In the genomic region with DNA sequence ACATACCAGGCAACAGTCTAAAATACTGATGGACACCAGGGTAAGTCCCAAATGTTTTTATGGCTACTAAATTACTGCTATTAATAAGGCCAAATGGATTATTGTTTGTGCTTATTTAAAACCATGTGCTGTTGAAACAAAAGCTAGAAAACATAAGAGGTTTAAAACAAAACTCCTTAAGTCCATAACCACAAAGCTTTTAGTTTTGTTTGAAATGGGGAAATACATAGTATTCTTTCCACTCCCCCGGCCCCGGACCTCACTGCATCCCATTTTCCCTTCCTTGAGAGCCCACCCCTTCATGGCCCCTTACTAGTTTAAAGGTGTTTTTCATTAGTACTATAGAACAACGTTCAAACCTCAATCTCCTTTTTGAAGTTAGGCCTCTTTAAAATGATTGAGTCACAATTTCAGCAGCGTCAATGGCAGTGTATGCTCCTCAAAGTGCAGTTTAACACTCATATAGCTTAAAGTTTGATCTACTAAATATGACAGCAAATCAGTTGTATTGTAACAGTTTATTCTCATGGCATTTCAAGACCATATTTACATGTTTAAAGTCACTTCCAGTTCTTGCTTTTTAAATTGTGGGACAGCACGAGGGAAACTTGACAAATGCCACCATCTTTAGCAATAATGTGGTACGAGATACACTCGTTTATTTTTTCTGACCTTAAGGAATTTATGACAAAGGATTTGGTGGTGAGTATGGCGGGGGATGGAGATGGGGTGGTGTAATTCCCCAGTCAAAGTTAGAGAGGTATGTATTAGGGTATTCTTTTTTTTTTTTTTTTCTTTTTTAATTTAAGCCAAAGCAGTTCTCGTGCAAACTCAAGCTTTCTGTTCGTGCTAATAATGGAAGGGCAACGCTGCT, we compare ENCODE assay signal across 9 mouse cellular contexts. TPM values are rescaled to one million over a fixed set of nuclear protein-coding genes. Genes with fewer than 3 reads are reported as not detected.
A peak's percentile ranks its signal among the peaks of the same experiment; 100 is the strongest.
DNase-seq lines count a peak whose midpoint lies in the region; ATAC-seq and TF ChIP-seq lines count a peak whose summit lies in the region.
"Had no signal": no experiment of that assay in that cellular context is flagged by ENCODE, and none has a peak within 500 bp of the region (broad histone marks: within the 10 kb centered on the region; RNA-seq: fewer than 3 reads in every experiment).

No protein-coding gene starts in this region.

- H3K9ac ChIP-seq in lung, postnatal 0 days (replicated peaks; ENCODE audit: low read depth), result peak overlapping the region; percentile 86
- peak overlapping the region; percentile 99 for H3K9ac ChIP-seq in embryonic facial prominence, embryonic 11.5 days (replicated peaks; ENCODE audit: low read length)
- H3K9ac ChIP-seq in limb, embryonic 12.5 days (replicated peaks), result peak overlapping the region; percentile 98

- 5% methylated on average over 11 of the region's 11 CpGs for WGBS in lung, postnatal 0 days
- WGBS in embryonic facial prominence, embryonic 11.5 days, result 12% methylated on average over 11 of the region's 11 CpGs
- 3% methylated on average over 11 of the region's 11 CpGs for WGBS in limb, embryonic 12.5 days

- intact Hi-C loops in left cerebral cortex, postnatal 10 days (cut with DNase I), result loop anchor here (5.0 kb wide), 1 partner anchor 343 kb away; no protein-coding TSS in a partner anchor

- peaks cover 6% of the 10 kb centered on the region; the same call in 1 of the 2 replicates for H3K4me1 ChIP-seq in lung, postnatal 0 days (ENCODE audit: insufficient read depth, low read depth, low read length)
- H3K4me1 ChIP-seq in embryonic facial prominence, embryonic 11.5 days (ENCODE audit: control insufficient read depth, insufficient read depth, low read length), result no peaks in the 10 kb centered on the region
- peaks cover 20% of the 10 kb centered on the region for H3K4me1 ChIP-seq in limb, embryonic 12.5 days (replicated peaks)

- no peaks in the 10 kb centered on the region for H3K27me3 ChIP-seq in lung, postnatal 0 days (replicated peaks; ENCODE audit: insufficient read depth, low read length)
- no peaks in the 10 kb centered on the region for H3K27me3 ChIP-seq in embryonic facial prominence, embryonic 11.5 days (ENCODE audit: control insufficient read depth, insufficient read depth, low read length)
- no peaks in the 10 kb centered on the region for H3K27me3 ChIP-seq in limb, embryonic 12.5 days
- H3K27me3 ChIP-seq in splenic B cell, adult 2 months (ENCODE audit: control insufficient read depth, insufficient read depth, low read length, poor library complexity, severe bottlenecking), result no peaks in the 10 kb centered on the region

- no peaks in the 10 kb centered on the region for H3K9me3 ChIP-seq in lung, postnatal 0 days (ENCODE audit: low read length)
- no peaks in the 10 kb centered on the region for H3K9me3 ChIP-seq in embryonic facial prominence, embryonic 11.5 days (replicated peaks; ENCODE audit: control insufficient read depth, low read length)
- no peaks in the 10 kb centered on the region for H3K9me3 ChIP-seq in limb, embryonic 12.5 days

- peak overlapping the region; percentile 94 for H3K4me3 ChIP-seq in lung, postnatal 0 days (ENCODE audit: low read depth, low read length)
- H3K4me3 ChIP-seq in embryonic facial prominence, embryonic 11.5 days (ENCODE audit: low read depth, low read length), result peak overlapping the region; percentile 89
- H3K4me3 ChIP-seq in limb, embryonic 12.5 days (replicated peaks), result peak overlapping the region; percentile 73

- H3K4me2 ChIP-seq in lung, postnatal 0 days (replicated peaks; ENCODE audit: low read depth, low read length), result peak overlapping the region; percentile 85
- peak overlapping the region; percentile 68 for H3K4me2 ChIP-seq in embryonic facial prominence, embryonic 11.5 days (ENCODE audit: low read depth, low read length)
- peak overlapping the region; percentile 69 for H3K4me2 ChIP-seq in limb, embryonic 12.5 days

- DNase-seq in lung, postnatal 0 days (ENCODE audit: low spot score), result peak; percentile 6
- DNase-seq in lung, postnatal 10 days, result no peak
- peak; percentile 55 for DNase-seq in embryonic facial prominence, embryonic 11.5 days (ENCODE audit: low spot score)
- peak; percentile 2 for DNase-seq in splenic B cell, adult 2 months (ENCODE audit: low read depth, low spot score)
- no peak for DNase-seq in left cerebral cortex, postnatal 10 days (ENCODE audit: extremely low spot score in 1 of 2, low spot score in 2 of 2)
- no peak for DNase-seq in urinary bladder, postnatal 36 days (ENCODE audit: low spot score in 2 of 2)
- no peak for DNase-seq in left cerebral cortex, adult 9 months (ENCODE audit: low spot score in 2 of 2)
- DNase-seq: kidney, adult 11 months had no signal

- ATAC-seq in lung, postnatal 0 days, result no peak
- 0 out of 2 replicates have a peak, but pooled peaks have one; percentile 2 for ATAC-seq in embryonic facial prominence, embryonic 11.5 days (replicated peaks; ENCODE audit: insufficient number of reproducible peaks, low FRiP score, low TSS enrichment, low read depth)
- no peak for ATAC-seq in limb, embryonic 12.5 days (ENCODE audit: insufficient number of reproducible peaks, insufficient read depth, low FRiP score, low TSS enrichment, low read depth)

- H3K36me3 ChIP-seq in lung, postnatal 0 days (ENCODE audit: insufficient read depth, low read length), result no peaks in the 10 kb centered on the region
- no peaks in the 10 kb centered on the region for H3K36me3 ChIP-seq in embryonic facial prominence, embryonic 11.5 days (replicated peaks; ENCODE audit: control insufficient read depth, insufficient read depth, low read depth, low read length)
- no peaks in the 10 kb centered on the region for H3K36me3 ChIP-seq in limb, embryonic 12.5 days
- no peaks in the 10 kb centered on the region for H3K36me3 ChIP-seq in splenic B cell, adult 2 months (ENCODE audit: control insufficient read depth, insufficient read depth, low read length, poor library complexity, severe bottlenecking)

- H3K27ac ChIP-seq in lung, postnatal 0 days (ENCODE audit: low read length), result peak overlapping the region; percentile 88
- H3K27ac ChIP-seq in embryonic facial prominence, embryonic 11.5 days (replicated peaks; ENCODE audit: low read depth, low read length), result peak overlapping the region; percentile 100
- H3K27ac ChIP-seq in limb, embryonic 12.5 days, result peak overlapping the region; percentile 99

- TF ChIP-seq EP300 in lung, postnatal 0 days (IDR thresholded peaks at IDR 0.05), result no peak

- TF ChIP-seq CTCF in lung, postnatal 0 days (IDR thresholded peaks at IDR 0.05), result no peak

RNA-seq across cellular contexts. Expression of a gene that starts 1.2 kb away (rescaled TPM):
- polyA plus RNA-seq in lung, postnatal 0 days (2015; fragmentation: Nextera tagmentation; extraction: Ambion mirVana), result 15.8 and 17.0 TPM in 2 replicates
- 30.8 and 33.6 TPM in 2 replicates for polyA plus RNA-seq in embryonic facial prominence, embryonic 11.5 days (2014; fragmentation: Nextera tagmentation; extraction: Ambion mirVana)
- polyA plus RNA-seq in limb, embryonic 12.5 days (2016; fragmentation: Nextera tagmentation; extraction: Ambion mirVana), result 24.0 and 25.9 TPM in 2 replicates
- 10 to 100 TPM; 11.6 to 11.7 TPM for total RNA-seq in left cerebral cortex, postnatal 10 days (2021)

RNA-seq across cellular contexts. Expression of a gene that starts 1.3 kb away (rescaled TPM):
- polyA plus RNA-seq in lung, postnatal 0 days (2015; fragmentation: Nextera tagmentation; extraction: Ambion mirVana), result 2.0 TPM in 2 replicates
- 9.3 and 10.5 TPM in 2 replicates for polyA plus RNA-seq in embryonic facial prominence, embryonic 11.5 days (2014; fragmentation: Nextera tagmentation; extraction: Ambion mirVana)
- 8.6 and 9.3 TPM in 2 replicates for polyA plus RNA-seq in limb, embryonic 12.5 days (2016; fragmentation: Nextera tagmentation; extraction: Ambion mirVana)
- 1 to 10 TPM; 7.4 to 9.7 TPM for total RNA-seq in left cerebral cortex, postnatal 10 days (2021)

Comparison
In these comparisons a context has a peak if more than half of its experiments do, and no peak if none do; other contexts are left out.
1. DNase-seq: peak in lung, postnatal 0 days (single experiment), embryonic facial prominence, embryonic 11.5 days (single experiment) and splenic B cell, adult 2 months (single experiment); none in lung, postnatal 10 days (single experiment), left cerebral cortex, postnatal 10 days (0 of 2), urinary bladder, postnatal 36 days (0 of 2) and left cerebral cortex, adult 9 months (0 of 2).
2. Peak in every context shown above with its lines, with median percentiles within 50 percentile points of each other: H3K27ac ChIP-seq, H3K4me2 ChIP-seq, H3K4me3 ChIP-seq and H3K9ac ChIP-seq.